Mouse (Mus musculus): ENCODE measurements at regions not wholly inside any gene's neighbourhood (a gene's known extent, or its start where the extent isn't known, plus 50 kb on each side); places are given as distances from the start of the nearest gene placed in this dataset.

GRCm38 (mm10) chr11:12757677-12758076 lies 292.9 kb upstream of the Cobl start:
- no peak for DNase-seq (ENCODE audit: extremely low spot score in 1 of 2, low spot score in 1 of 2)

- DNase-seq (ENCODE audit: extremely low spot score in 1 of 2, low spot score in 1 of 2), result no peak
Observed at GRCm38 (mm10) chr11:12750016-12750415, 285.3 kb upstream of the Cobl start.

- no peak for DNase-seq (ENCODE audit: extremely low spot score in 1 of 2, low spot score in 1 of 2)
Observed at GRCm38 (mm10) chr11:12749245-12749644, 284.5 kb upstream of the Cobl start.

- peak; percentile 17 to 36 for DNase-seq (ENCODE audit: extremely low spot score in 1 of 2, low spot score in 1 of 2)
Observed at GRCm38 (mm10) chr11:12742159-12742523, 277.4 kb upstream of the Cobl start.

GRCm38 (mm10) chr11:12741418-12742158 lies 276.8 kb upstream of the Cobl start:
- peak; percentile 26 to 27 for DNase-seq (ENCODE audit: extremely low spot score in 1 of 2, low spot score in 1 of 2)

GRCm38 (mm10) chr11:12734274-12734673 lies 269.5 kb upstream of the Cobl start:
- no peak for DNase-seq (ENCODE audit: extremely low spot score in 1 of 2, low spot score in 1 of 2)

GRCm38 (mm10) chr11:12727293-12727692 lies 262.5 kb upstream of the Cobl start:
- no peak for DNase-seq (ENCODE audit: extremely low spot score in 1 of 2, low spot score in 1 of 2)

GRCm38 (mm10) chr11:12726492-12726891 lies 261.7 kb upstream of the Cobl start:
- DNase-seq (ENCODE audit: extremely low spot score in 1 of 2, low spot score in 1 of 2), result no peak

- no peak for DNase-seq (ENCODE audit: extremely low spot score in 1 of 2, low spot score in 1 of 2)
Observed at GRCm38 (mm10) chr11:12722320-12722719, 257.6 kb upstream of the Cobl start.

- DNase-seq (ENCODE audit: extremely low spot score in 1 of 2, low spot score in 1 of 2), result no peak
Observed at GRCm38 (mm10) chr11:12720169-12720568, 255.4 kb upstream of the Cobl start.

- DNase-seq (ENCODE audit: extremely low spot score in 1 of 2, low spot score in 1 of 2), result no peak
Observed at GRCm38 (mm10) chr11:12696321-12696720, 231.6 kb upstream of the Cobl start.

- no peak for DNase-seq (ENCODE audit: extremely low spot score in 1 of 2, low spot score in 1 of 2)
Observed at GRCm38 (mm10) chr11:12692836-12693235, 228.1 kb upstream of the Cobl start.

GRCm38 (mm10) chr11:12686717-12687116 lies 222.0 kb upstream of the Cobl start:
- no peak for DNase-seq (ENCODE audit: extremely low spot score in 1 of 2, low spot score in 1 of 2)

GRCm38 (mm10) chr11:12661824-12662443 lies 197.2 kb upstream of the Cobl start:
- DNase-seq (ENCODE audit: extremely low spot score in 1 of 2, low spot score in 1 of 2), result no peak

- DNase-seq (ENCODE audit: extremely low spot score in 1 of 2, low spot score in 1 of 2), result no peak
Observed at GRCm38 (mm10) chr11:12658847-12659246, 194.1 kb upstream of the Cobl start.

- DNase-seq (ENCODE audit: extremely low spot score in 1 of 2, low spot score in 1 of 2), result no peak
Observed at GRCm38 (mm10) chr11:12656450-12656849, 191.7 kb upstream of the Cobl start.
